Mouse (Mus musculus): Measurements from ENCODE around the gene Mpnd. TPM values are rescaled to one million over a fixed set of nuclear protein-coding genes. Genes with fewer than 3 reads are reported as not detected.
A peak's percentile ranks its signal among the peaks of the same experiment; 100 is the strongest.

The Mpnd gene
- polyA plus RNA-seq (2015; fragmentation: Nextera tagmentation; extraction: Ambion mirVana): 20.4 and 21.0 TPM in 2 replicates

- peak within 1 kb of the TSS; percentile 18; the same call in 1 of the 2 replicates for H3K4me2 ChIP-seq
- no peaks in the 10 kb centered on the region for H3K36me3 ChIP-seq (replicated peaks)
- H3K9ac ChIP-seq: no peak within 1 kb of the TSS
- WGBS (ENCODE audit: insufficient replicate concordance): 21% methylated on average over 12 of the region's 13 CpGs
- no peak for ATAC-seq (ENCODE audit: insufficient read depth)
- H3K27me3 ChIP-seq: peaks cover 14% of the 10 kb centered on the region
- H3K4me1 ChIP-seq (replicated peaks): peaks cover 38% of the 10 kb centered on the region
- peak within 1 kb of the TSS; percentile 24 for H3K4me3 ChIP-seq (replicated peaks)
- 0 out of 2 replicates have a peak within 1 kb of the TSS, but pooled peaks have one; percentile 38 for H3K27ac ChIP-seq (replicated peaks)
- no peaks in the 10 kb centered on the region for H3K9me3 ChIP-seq (replicated peaks)
These were observed at the start of gene Mpnd, which contains the start of gene Stap2 for GRCm38 (mm10) chr17:56005415-56006061. Gene Mpnd (plus strand): TSS chr17:56005711. Gene Stap2 (minus strand): TSS chr17:56005584.

GRCm38 (mm10) chr17:55956129-55956528, 49.4 kb upstream of the Mpnd start:
- peaks cover 8% of the 10 kb centered on the region; the same call in 1 of the 2 replicates for H3K27me3 ChIP-seq
- H3K27ac ChIP-seq (replicated peaks): no peak overlapping the region
- H3K4me1 ChIP-seq (replicated peaks): peaks cover 49% of the 10 kb centered on the region
- peak overlapping the region; percentile 63 for H3K4me3 ChIP-seq (replicated peaks)
- peak overlapping the region; percentile 54 for H3K9ac ChIP-seq
- no peaks in the 10 kb centered on the region for H3K9me3 ChIP-seq (replicated peaks)
- H3K36me3 ChIP-seq (replicated peaks): peaks cover 6% of the 10 kb centered on the region; the same call in 1 of the 2 replicates
- ATAC-seq (ENCODE audit: insufficient read depth): no peak
- 13% methylated on average over 26 of the region's 26 CpGs for WGBS (ENCODE audit: insufficient replicate concordance)
- H3K4me2 ChIP-seq: peak overlapping the region; percentile 84

GRCm38 (mm10) chr17:55956591-55956990, 48.9 kb upstream of the Mpnd start:
- H3K9ac ChIP-seq: no peak overlapping the region
- H3K4me2 ChIP-seq: peak overlapping the region; percentile 84
- no peaks in the 10 kb centered on the region for H3K9me3 ChIP-seq (replicated peaks)
- H3K27ac ChIP-seq (replicated peaks): no peak overlapping the region
- peaks cover 8% of the 10 kb centered on the region; the same call in 1 of the 2 replicates for H3K27me3 ChIP-seq
- peaks cover 11% of the 10 kb centered on the region for H3K36me3 ChIP-seq (replicated peaks)
- H3K4me3 ChIP-seq (replicated peaks): peak overlapping the region; percentile 63
- 38% methylated on average over 6 of the region's 6 CpGs for WGBS (ENCODE audit: insufficient replicate concordance)
- H3K4me1 ChIP-seq (replicated peaks): peaks cover 49% of the 10 kb centered on the region
- ATAC-seq (ENCODE audit: insufficient read depth): no peak

GRCm38 (mm10) chr17:55957168-55957567, 48.3 kb upstream of the Mpnd start:
- H3K4me1 ChIP-seq (replicated peaks): peaks cover 49% of the 10 kb centered on the region
- H3K9me3 ChIP-seq (replicated peaks): no peaks in the 10 kb centered on the region
- 16% methylated on average over 9 of the region's 9 CpGs for WGBS (ENCODE audit: insufficient replicate concordance)
- no peak overlapping the region for H3K4me3 ChIP-seq (replicated peaks)
- peaks cover 8% of the 10 kb centered on the region; the same call in 1 of the 2 replicates for H3K27me3 ChIP-seq
- peaks cover 17% of the 10 kb centered on the region for H3K36me3 ChIP-seq (replicated peaks)
- no peak for ATAC-seq (ENCODE audit: insufficient read depth)
- H3K9ac ChIP-seq: no peak overlapping the region
- no peak overlapping the region for H3K4me2 ChIP-seq
- no peak overlapping the region for H3K27ac ChIP-seq (replicated peaks)

- peak overlapping the region; percentile 95 for H3K27ac ChIP-seq (replicated peaks)
- no peak for ATAC-seq (ENCODE audit: insufficient read depth)
- H3K9ac ChIP-seq: peak overlapping the region; percentile 65
- H3K27me3 ChIP-seq: peaks cover 8% of the 10 kb centered on the region; the same call in 1 of the 2 replicates
- no peaks in the 10 kb centered on the region for H3K9me3 ChIP-seq (replicated peaks)
- H3K36me3 ChIP-seq (replicated peaks): peaks cover 19% of the 10 kb centered on the region
- WGBS (ENCODE audit: insufficient replicate concordance): 71% methylated on average over 13 of the region's 13 CpGs
- H3K4me3 ChIP-seq (replicated peaks): peak overlapping the region; percentile 78
- peak overlapping the region; percentile 75 for H3K4me2 ChIP-seq
- peaks cover 51% of the 10 kb centered on the region for H3K4me1 ChIP-seq (replicated peaks)
These were observed 47.6 kb upstream of the Mpnd start for GRCm38 (mm10) chr17:55957726-55958583.

GRCm38 (mm10) chr17:55958584-55958886, 47.0 kb upstream of the Mpnd start:
- H3K4me1 ChIP-seq (replicated peaks): peaks cover 52% of the 10 kb centered on the region
- H3K27me3 ChIP-seq: peaks cover 8% of the 10 kb centered on the region; the same call in 1 of the 2 replicates
- peaks cover 19% of the 10 kb centered on the region for H3K36me3 ChIP-seq (replicated peaks)
- no peaks in the 10 kb centered on the region for H3K9me3 ChIP-seq (replicated peaks)
- H3K27ac ChIP-seq (replicated peaks): peak overlapping the region; percentile 95
- H3K4me3 ChIP-seq (replicated peaks): peak overlapping the region; percentile 78
- H3K4me2 ChIP-seq: peak overlapping the region; percentile 75
- H3K9ac ChIP-seq: peak overlapping the region; percentile 65
- WGBS (ENCODE audit: insufficient replicate concordance): 35% methylated on average over 2 of the region's 2 CpGs
- no peak for ATAC-seq (ENCODE audit: insufficient read depth)

GRCm38 (mm10) chr17:55958918-55959728, 46.4 kb upstream of the Mpnd start, which contains the start of gene Yju2:
Gene Yju2 (plus strand): TSS chr17:55959099.
- ATAC-seq (ENCODE audit: insufficient read depth): peak; percentile 90
- peak within 1 kb of the TSS; percentile 75 for H3K4me2 ChIP-seq
- peaks cover 22% of the 10 kb centered on the region for H3K36me3 ChIP-seq (replicated peaks)
- H3K27ac ChIP-seq (replicated peaks): peak within 1 kb of the TSS; percentile 95
- H3K4me1 ChIP-seq (replicated peaks): peaks cover 53% of the 10 kb centered on the region
- H3K9ac ChIP-seq: peak within 1 kb of the TSS; percentile 65
- peak within 1 kb of the TSS; percentile 78 for H3K4me3 ChIP-seq (replicated peaks)
- H3K27me3 ChIP-seq: peaks cover 6% of the 10 kb centered on the region; the same call in 1 of the 2 replicates
- no peaks in the 10 kb centered on the region for H3K9me3 ChIP-seq (replicated peaks)
- under 1% methylated on average over 46 of the region's 46 CpGs for WGBS (ENCODE audit: insufficient replicate concordance)

- Histone ChIP-seq H3K4me1 (replicated peaks) (peaks cover 49% of the 10 kb centered on the region), H3K27me3 (0 out of 2 replicates have a peak, but pooled peaks cover under 1% of the 10 kb centered on the region), H3K4me2 (peak overlapping the region; percentile 75), H3K36me3 (replicated peaks) (peaks cover 32% of the 10 kb centered on the region), H3K9ac (peak overlapping the region; percentile 65), H3K4me3 (replicated peaks) (peak overlapping the region; percentile 78), H3K9me3 (replicated peaks) (no peaks in the 10 kb centered on the region), H3K27ac (replicated peaks) (peak overlapping the region; percentile 95)
- no peak for ATAC-seq (ENCODE audit: insufficient read depth)
- 54% methylated on average over 10 of the region's 10 CpGs for WGBS (ENCODE audit: insufficient replicate concordance)
These were observed 45.4 kb upstream of the Mpnd start for GRCm38 (mm10) chr17:55959946-55960740.

GRCm38 (mm10) chr17:55960791-55961190, 44.7 kb upstream of the Mpnd start:
- no peak overlapping the region for H3K4me2 ChIP-seq
- H3K4me3 ChIP-seq (replicated peaks): no peak overlapping the region
- no peak overlapping the region for H3K27ac ChIP-seq (replicated peaks)
- no peaks in the 10 kb centered on the region for H3K27me3 ChIP-seq
- H3K9ac ChIP-seq: no peak overlapping the region
- H3K36me3 ChIP-seq (replicated peaks): peaks cover 36% of the 10 kb centered on the region
- no peaks in the 10 kb centered on the region for H3K9me3 ChIP-seq (replicated peaks)
- H3K4me1 ChIP-seq (replicated peaks): peaks cover 46% of the 10 kb centered on the region
- ATAC-seq (ENCODE audit: insufficient read depth): no peak

- Histone ChIP-seq H3K9me3 (replicated peaks) (no peaks in the 10 kb centered on the region), H3K27me3 (no peaks in the 10 kb centered on the region), H3K27ac (replicated peaks) (no peak overlapping the region), H3K36me3 (replicated peaks) (peaks cover 45% of the 10 kb centered on the region), H3K4me1 (replicated peaks) (peaks cover 38% of the 10 kb centered on the region), H3K9ac (no peak overlapping the region), H3K4me2 (no peak overlapping the region), H3K4me3 (replicated peaks) (no peak overlapping the region)
- WGBS (ENCODE audit: insufficient replicate concordance): 87% methylated on average over 7 of the region's 7 CpGs
- ATAC-seq (ENCODE audit: insufficient read depth): no peak
These were observed 43.9 kb upstream of the Mpnd start for GRCm38 (mm10) chr17:55961631-55962030.
